Mouse (Mus musculus) thymus, postnatal 25 days (tissue): ENCODE results near the gene Snx29.
A peak's percentile ranks its signal among the peaks of the same experiment; 100 is the strongest.

Experiments used
- DNase-seq: peaks from one replicate; pipeline ENCODE4 v3.0.0; 2022

The Snx29 gene

GRCm38 (mm10) chr16:11456141-11456645, 133.5 kb downstream of the Snx29 start:
- peak; percentile 17 for DNase-seq

GRCm38 (mm10) chr16:11457136-11457535, 134.4 kb downstream of the Snx29 start:
- DNase-seq = no peak

GRCm38 (mm10) chr16:11457609-11458350, 135.1 kb downstream of the Snx29 start:
- DNase-seq = no peak

GRCm38 (mm10) chr16:11460210-11460609, 137.5 kb downstream of the Snx29 start:
- no peak for DNase-seq

- peak; percentile 30 for DNase-seq
Observed at GRCm38 (mm10) chr16:11461612-11462011, 138.9 kb downstream of the Snx29 start.

GRCm38 (mm10) chr16:11468533-11469179, 145.9 kb downstream of the Snx29 start:
- DNase-seq = peak; percentile 62

GRCm38 (mm10) chr16:11469491-11469890, 146.8 kb downstream of the Snx29 start:
- DNase-seq = no peak

- no peak for DNase-seq
Observed at GRCm38 (mm10) chr16:11471246-11471645, 148.5 kb downstream of the Snx29 start.

GRCm38 (mm10) chr16:11472852-11473251, 150.1 kb downstream of the Snx29 start:
- DNase-seq = no peak

- DNase-seq = no peak
Observed at GRCm38 (mm10) chr16:11473474-11473873, 150.8 kb downstream of the Snx29 start.

- DNase-seq = no peak
Observed at GRCm38 (mm10) chr16:11473893-11474505, 151.3 kb downstream of the Snx29 start.

GRCm38 (mm10) chr16:11475137-11475943, 152.6 kb downstream of the Snx29 start:
- no peak for DNase-seq

- no peak for DNase-seq
Observed at GRCm38 (mm10) chr16:11476314-11476713, 153.6 kb downstream of the Snx29 start.

GRCm38 (mm10) chr16:11476968-11477367, 154.3 kb downstream of the Snx29 start:
- no peak for DNase-seq

- no peak for DNase-seq
Observed at GRCm38 (mm10) chr16:11477591-11477990, 154.9 kb downstream of the Snx29 start.

- DNase-seq = no peak
Observed at GRCm38 (mm10) chr16:11479605-11480004, 156.9 kb downstream of the Snx29 start.

- no peak for DNase-seq
Observed at GRCm38 (mm10) chr16:11482189-11482588, 159.5 kb downstream of the Snx29 start.

- peak; percentile 15 for DNase-seq
Observed at GRCm38 (mm10) chr16:11494895-11495294, 172.2 kb downstream of the Snx29 start.

GRCm38 (mm10) chr16:11495923-11496616, 173.4 kb downstream of the Snx29 start:
- no peak for DNase-seq

- no peak for DNase-seq
Observed at GRCm38 (mm10) chr16:11496721-11497120, 174.0 kb downstream of the Snx29 start.

GRCm38 (mm10) chr16:11500061-11500460, 177.4 kb downstream of the Snx29 start:
- DNase-seq = no peak

GRCm38 (mm10) chr16:11501138-11501537, 178.4 kb downstream of the Snx29 start:
- peak; percentile 12 for DNase-seq
